Mouse (Mus musculus) cerebellum, adult 2 months (tissue): ENCODE results near the gene Wdsub1.

Source experiments
- CTCF ChIP-seq: fragments of 200-500 bp; IDR thresholded peaks from 2 replicates; pipeline ENCODE4 v1.5.1; 2011; ENCODE audit warnings: low read depth, mild to moderate bottlenecking, control low read depth, low read length, moderate library complexity, borderline replicate concordance; ENCODE audit not compliant: insufficient read depth
- POLR2A ChIP-seq: fragments of 200-500 bp; IDR thresholded peaks from 2 replicates; pipeline ENCODE4 v1.6.1; 2011; ENCODE audit warnings: low read length, control low read depth, borderline replicate concordance; ENCODE audit not compliant: insufficient read depth

GRCm38 (mm10) chr2:59839755-59840154 is 42.6 kb downstream of the Wdsub1 start:
- no peak for TF ChIP-seq POLR2A
- no peak for TF ChIP-seq CTCF
